Mouse (Mus musculus) embryonic facial prominence, embryonic 10.5 days (tissue): ENCODE data around the gene Slc35e2. TPM values are rescaled to one million over a fixed set of nuclear protein-coding genes. Genes with fewer than 3 reads are reported as not detected.

ENCODE experiments used
- DNase-seq: peaks from one replicate; pipeline ENCODE4 v3.0.0-alpha.2; 2017; ENCODE audit warnings: low spot score
- H3K27ac ChIP-seq: fragments of 300-500 bp; sonication (generic); replicated peaks from 2 replicates; pipeline ENCODE4 v1.5.1; 2016; ENCODE audit warnings: mild to moderate bottlenecking
- H3K27me3 ChIP-seq: fragments of 300-500 bp; sonication (generic); replicated peaks from 2 replicates; pipeline ENCODE4 v1.6.1; 2016; ENCODE audit warnings: low read depth, mild to moderate bottlenecking; ENCODE audit not compliant: poor library complexity, severe bottlenecking
- H3K36me3 ChIP-seq: fragments of 300-500 bp; sonication (generic); replicated peaks from 2 replicates; pipeline ENCODE4 v1.6.1; 2016; ENCODE audit warnings: mild to moderate bottlenecking, moderate library complexity
- H3K4me1 ChIP-seq: fragments of 300-500 bp; sonication (generic); 2 replicates; pipeline ENCODE4 v1.6.1; 2016
- H3K4me3 ChIP-seq: fragments of 300-500 bp; sonication (generic); 2 replicates; pipeline ENCODE4 v1.5.1; 2016; ENCODE audit warnings: mild to moderate bottlenecking, moderate library complexity
- H3K9me3 ChIP-seq: fragments of 300-500 bp; sonication (generic); 2 replicates; pipeline ENCODE4 v1.6.1; 2016; ENCODE audit warnings: mild to moderate bottlenecking
- WGBS: fragments of 180-500 bp; shearing (Covaris S2); methylation state at CpG from one replicate; pipeline ENCODE4 v1.1.7; 2016; 5-methylcytosine and 5-hydroxymethylcytosine counted together
- polyA plus RNA-seq: library from polyadenylated mRNA; unstranded; fragments of >200 nt; fragmentation: Nextera tagmentation; extraction: Ambion mirVana; gene quantifications from 2 replicates; pipeline ENCODE4 v1.2.1, GENCODE M21; 2016

The Slc35e2 gene
- polyA plus RNA-seq, 1 experiment from 2014 or later, result 13.5 TPM

DNA sequence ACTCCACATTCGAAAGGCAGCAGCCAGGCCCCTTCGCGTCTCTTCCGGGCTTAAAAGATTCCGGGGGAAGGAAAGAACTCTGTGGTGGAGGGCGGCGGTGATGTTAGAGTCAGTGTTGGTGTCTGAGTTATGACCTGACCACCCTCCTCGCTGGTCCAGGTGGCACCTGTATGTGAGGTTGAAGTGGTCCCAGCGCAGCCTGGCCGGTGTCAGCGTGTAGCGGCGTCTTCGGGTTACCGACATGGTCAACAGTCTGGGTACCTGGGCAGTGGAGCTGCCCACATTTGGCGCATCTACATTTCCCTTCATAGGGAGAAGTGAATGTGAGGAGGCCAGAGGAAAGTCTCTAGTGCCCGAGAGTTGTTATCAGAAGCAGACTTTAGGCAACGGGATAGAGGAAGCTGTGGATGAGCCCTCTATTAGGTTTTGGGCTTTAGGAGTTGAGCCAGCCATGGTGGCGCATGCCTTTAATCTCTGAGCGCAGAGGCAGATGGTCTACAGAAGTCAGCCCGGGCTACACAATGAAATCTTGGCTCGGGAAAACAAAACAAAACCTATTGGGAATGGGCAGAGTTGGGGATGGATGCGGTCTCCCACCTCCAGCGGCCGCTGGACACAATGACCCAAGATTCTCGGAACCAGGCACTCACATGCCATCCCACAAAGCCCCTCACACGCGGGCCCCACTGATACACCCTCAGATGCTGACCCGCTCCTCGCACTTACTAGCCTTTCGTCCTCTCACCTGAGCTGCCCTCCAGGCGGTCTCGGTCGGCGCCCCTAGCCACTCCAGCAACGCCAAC is 51.3 kb downstream of the Slc35e2 start:
- H3K9me3 ChIP-seq, result no peaks in the 10 kb centered on the region
- DNase-seq, result no peak
- H3K4me1 ChIP-seq, result peaks cover 44% of the 10 kb centered on the region
- peak overlapping the region; percentile 61 for H3K4me3 ChIP-seq
- WGBS, result 20% methylated on average over 36 of the region's 36 CpGs
- H3K27me3 ChIP-seq, result peaks cover 72% of the 10 kb centered on the region
- H3K27ac ChIP-seq, result peak overlapping the region; percentile 78
- H3K36me3 ChIP-seq, result peaks cover 59% of the 10 kb centered on the region

DNA sequence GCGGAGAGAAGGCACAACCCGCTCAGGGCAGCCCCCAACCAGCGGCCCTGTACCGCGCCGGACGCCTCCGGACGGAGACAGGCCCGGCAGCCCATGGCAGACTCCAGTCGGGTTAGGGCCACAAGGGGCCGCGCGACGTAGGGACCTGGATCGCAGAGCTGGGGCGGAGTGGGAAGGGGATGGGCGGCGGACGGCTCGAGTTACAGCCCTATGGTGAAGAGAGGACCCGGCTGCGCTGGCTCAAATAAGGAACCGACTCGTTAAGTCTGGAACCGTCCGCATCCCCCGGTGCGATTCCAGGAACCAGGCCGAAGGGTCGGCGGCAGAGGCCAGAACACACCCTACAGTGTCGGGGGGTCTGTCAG is 51.9 kb downstream of the Slc35e2 start, which contains the start of gene Mmp23:
TSS of gene Mmp23 (minus strand) at position 299 of the 365 bp plus-strand sequence.
- H3K9me3 ChIP-seq, result no peaks in the 10 kb centered on the region
- peaks cover 59% of the 10 kb centered on the region for H3K36me3 ChIP-seq
- under 1% methylated on average over 33 of the region's 33 CpGs for WGBS
- H3K27ac ChIP-seq, result peak within 1 kb of the TSS; percentile 78
- DNase-seq, result peak; percentile 84
- H3K4me3 ChIP-seq, result peak within 1 kb of the TSS; percentile 61
- H3K4me1 ChIP-seq, result peaks cover 44% of the 10 kb centered on the region
- peaks cover 72% of the 10 kb centered on the region for H3K27me3 ChIP-seq

DNA sequence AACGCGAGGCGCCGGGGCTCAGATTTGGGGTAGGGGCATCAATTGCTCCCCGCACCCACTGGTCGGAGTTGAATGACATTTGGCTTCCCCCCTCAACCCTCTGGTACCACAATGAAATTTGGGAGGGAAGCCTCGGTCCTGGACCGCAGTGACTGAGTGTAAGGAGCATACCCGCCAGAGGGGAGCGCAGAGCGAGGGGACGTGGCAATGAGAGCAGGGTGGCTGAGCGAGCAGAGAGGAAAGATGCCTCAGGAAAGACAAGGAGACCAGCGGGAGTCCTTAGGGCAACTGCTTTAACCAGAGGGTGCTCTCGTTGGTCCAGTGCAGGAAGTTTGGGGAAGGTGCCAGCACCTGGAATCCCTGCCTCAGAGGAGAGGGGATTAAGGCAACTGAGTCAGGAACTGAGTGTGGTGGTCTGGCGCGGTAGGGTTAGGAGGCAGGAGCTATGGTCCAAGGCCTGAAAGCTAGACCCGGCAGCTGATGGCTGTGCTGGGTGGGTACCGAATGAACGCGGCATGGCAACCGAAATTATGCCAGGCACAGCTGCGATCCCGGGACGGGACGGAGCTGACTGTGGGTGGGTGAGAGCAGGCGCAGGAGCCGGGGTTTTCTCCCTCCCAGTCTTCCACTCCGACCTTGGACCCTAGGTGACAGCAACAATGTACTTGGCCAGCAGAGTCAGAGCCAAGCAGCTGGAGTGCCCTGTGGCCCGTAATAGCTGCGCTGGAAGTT is 52.4 kb downstream of the Slc35e2 start:
- DNase-seq, result peak; percentile 63
- peak overlapping the region; percentile 78; the same call in 1 of the 2 replicates for H3K27ac ChIP-seq
- H3K36me3 ChIP-seq, result peaks cover 56% of the 10 kb centered on the region
- H3K9me3 ChIP-seq, result no peaks in the 10 kb centered on the region
- WGBS, result 3% methylated on average over 31 of the region's 31 CpGs
- H3K4me1 ChIP-seq, result peaks cover 44% of the 10 kb centered on the region
- peaks cover 72% of the 10 kb centered on the region for H3K27me3 ChIP-seq
- peak overlapping the region; percentile 61 for H3K4me3 ChIP-seq

DNA sequence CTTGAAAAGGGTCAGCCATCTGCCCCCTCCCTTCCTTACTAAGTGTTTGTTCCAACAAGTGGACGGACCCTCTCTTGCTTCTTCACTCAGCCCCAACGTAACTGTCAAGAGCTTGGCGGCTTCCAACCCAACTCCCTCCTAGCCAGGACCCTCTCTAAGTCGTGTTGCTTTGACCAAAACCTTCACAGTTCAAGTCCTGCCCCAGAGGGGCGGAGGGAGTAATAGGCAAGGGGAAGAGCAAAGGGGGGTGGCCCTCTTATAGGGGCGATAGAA is 52.9 kb downstream of the Slc35e2 start:
- Histone ChIP-seq H3K9me3 (no peaks in the 10 kb centered on the region), H3K4me3 (peak overlapping the region; percentile 61), H3K4me1 (peaks cover 44% of the 10 kb centered on the region), H3K27me3 (peaks cover 72% of the 10 kb centered on the region), H3K27ac (peak overlapping the region; percentile 58; the same call in 1 of the 2 replicates), H3K36me3 (peaks cover 56% of the 10 kb centered on the region)
- DNase-seq, result no peak
- WGBS, result 2% methylated on average over 6 of the region's 6 CpGs

DNA sequence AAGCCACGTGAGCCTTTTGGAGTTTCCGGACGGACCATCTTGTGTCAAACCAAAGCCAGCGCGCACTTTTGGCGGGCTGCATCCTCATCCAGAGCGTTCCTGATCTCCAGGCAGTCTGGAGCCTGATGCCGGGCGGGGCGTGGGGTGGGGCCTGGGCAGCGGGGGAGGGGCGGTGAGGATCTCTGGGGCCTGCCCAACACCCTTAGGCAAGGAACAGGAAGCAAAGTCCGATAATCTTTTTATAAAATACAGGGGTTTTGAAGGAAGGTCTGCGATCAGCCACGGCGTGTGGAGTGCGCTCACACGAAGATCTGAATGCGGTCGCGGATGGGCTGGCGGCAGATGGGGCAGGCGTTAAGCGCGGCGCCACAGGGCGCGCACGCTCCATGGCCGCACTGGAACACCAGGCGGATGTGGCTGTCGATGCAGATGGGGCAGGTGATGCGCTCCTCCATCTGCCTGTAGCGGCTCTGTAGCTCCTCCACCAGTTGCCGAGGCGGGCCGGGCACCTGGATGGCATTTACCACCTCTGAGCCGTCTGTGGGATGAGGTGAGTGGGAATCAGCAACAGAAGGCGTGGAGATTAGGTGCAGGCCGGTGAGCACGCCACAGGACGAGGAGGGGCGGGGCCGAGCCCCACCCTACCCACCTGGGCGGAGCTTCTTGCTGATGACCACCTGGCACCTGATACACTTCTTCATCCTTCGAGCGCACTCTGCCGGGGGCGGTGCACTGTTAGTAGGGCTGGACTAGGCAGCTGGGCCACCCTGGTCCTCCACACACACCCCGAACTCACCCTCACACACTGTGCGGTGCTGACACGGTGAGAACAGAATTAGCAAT is 53.5 kb downstream of the Slc35e2 start:
- H3K27me3 ChIP-seq, result peaks cover 72% of the 10 kb centered on the region

DNA sequence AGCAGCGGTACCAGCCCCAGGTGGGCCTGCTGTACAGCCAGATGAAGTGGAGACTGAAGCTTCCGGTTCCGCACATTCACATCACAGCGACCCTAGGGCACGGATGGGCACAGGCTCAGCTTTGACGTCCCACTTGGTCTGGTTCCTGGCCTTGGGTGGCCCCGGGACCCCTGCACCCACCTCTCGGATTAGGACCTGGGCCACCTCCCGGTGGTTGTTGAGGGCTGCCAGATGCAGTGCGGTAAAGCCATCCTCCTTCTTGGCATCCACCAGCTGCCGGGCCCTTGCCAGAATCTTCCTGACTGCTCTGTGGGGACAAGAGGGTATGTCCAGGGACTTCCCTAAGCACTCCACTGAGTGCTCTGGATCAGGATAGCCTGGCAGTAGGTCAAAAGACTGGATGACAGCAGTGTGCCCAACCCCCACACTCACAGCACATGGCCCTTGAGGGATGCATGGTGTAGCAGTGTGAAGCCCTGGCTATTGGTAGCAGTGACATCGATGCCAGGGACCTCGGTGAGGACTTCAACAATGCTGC is 55.1 kb downstream of the Slc35e2 start:
- peaks cover 61% of the 10 kb centered on the region for H3K27me3 ChIP-seq
- no peak for DNase-seq
- peaks cover 45% of the 10 kb centered on the region for H3K36me3 ChIP-seq
- H3K9me3 ChIP-seq, result no peaks in the 10 kb centered on the region
- no peak overlapping the region for H3K27ac ChIP-seq
- no peak overlapping the region for H3K4me3 ChIP-seq
- peaks cover 43% of the 10 kb centered on the region for H3K4me1 ChIP-seq
- WGBS, result 92% methylated on average over 13 of the region's 13 CpGs

More for the DNA sequence above, 53.5 kb downstream of the Slc35e2 start:
- H3K4me1 ChIP-seq, result peaks cover 44% of the 10 kb centered on the region
- H3K4me3 ChIP-seq, result peak overlapping the region; percentile 61
- H3K36me3 ChIP-seq, result peaks cover 52% of the 10 kb centered on the region
- H3K9me3 ChIP-seq, result no peaks in the 10 kb centered on the region
- peak; percentile 77 for DNase-seq
- H3K27ac ChIP-seq, result peak overlapping the region; percentile 58; the same call in 1 of the 2 replicates
- WGBS, result 1% methylated on average over 52 of the region's 52 CpGs

DNA sequence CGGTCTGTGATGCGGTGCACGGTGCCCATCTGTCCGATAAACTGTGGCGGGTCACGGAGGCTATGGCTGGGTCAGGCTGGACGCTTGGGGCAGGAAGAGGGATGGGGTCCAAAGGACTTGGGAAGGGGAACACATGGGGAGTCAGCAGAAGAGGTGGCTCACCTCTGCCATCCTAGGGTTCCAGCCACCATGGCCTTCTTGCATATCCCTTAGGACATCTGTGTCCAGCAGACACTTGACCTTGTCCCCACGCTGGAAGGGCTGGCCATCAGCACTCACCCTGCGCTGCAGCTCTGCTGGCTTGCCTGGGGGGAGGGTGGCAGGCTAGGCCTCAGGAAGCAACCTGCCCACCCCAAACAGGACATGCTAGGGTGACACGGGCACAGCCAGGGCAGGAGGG is 57.7 kb downstream of the Slc35e2 start:
- 93% methylated on average over 10 of the region's 10 CpGs for WGBS
- peaks cover 36% of the 10 kb centered on the region for H3K36me3 ChIP-seq
- H3K27ac ChIP-seq, result no peak overlapping the region
- no peak overlapping the region for H3K4me3 ChIP-seq
- peaks cover 34% of the 10 kb centered on the region for H3K27me3 ChIP-seq
- peaks cover 16% of the 10 kb centered on the region for H3K4me1 ChIP-seq
- DNase-seq, result no peak
- H3K9me3 ChIP-seq, result no peaks in the 10 kb centered on the region

DNA sequence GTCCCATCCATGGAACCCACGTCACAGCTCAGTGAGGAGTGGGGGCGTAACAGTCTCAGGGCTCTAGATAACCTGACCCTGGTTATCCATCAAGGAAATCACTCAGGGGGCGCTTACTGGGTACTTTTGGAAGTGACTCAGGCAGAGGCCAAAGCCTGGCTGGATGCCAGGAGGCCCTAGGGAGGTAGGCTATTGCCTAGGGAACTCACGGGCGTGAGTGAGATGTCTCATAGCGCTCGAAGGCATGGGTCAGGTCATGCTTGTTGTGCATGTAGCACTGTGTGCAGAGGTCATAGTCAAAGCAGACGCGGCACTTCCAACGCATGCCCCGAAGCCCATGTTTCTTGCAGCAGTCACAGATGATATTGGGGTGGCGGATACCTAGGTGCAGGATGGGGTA is 59.4 kb downstream of the Slc35e2 start:
- peaks cover 17% of the 10 kb centered on the region for H3K27me3 ChIP-seq
- no peak overlapping the region for H3K4me3 ChIP-seq
- H3K9me3 ChIP-seq, result no peaks in the 10 kb centered on the region
- H3K27ac ChIP-seq, result no peak overlapping the region
- no peaks in the 10 kb centered on the region for H3K4me1 ChIP-seq
- WGBS, result 94% methylated on average over 12 of the region's 12 CpGs
- no peak for DNase-seq
- peaks cover 47% of the 10 kb centered on the region for H3K36me3 ChIP-seq

DNA sequence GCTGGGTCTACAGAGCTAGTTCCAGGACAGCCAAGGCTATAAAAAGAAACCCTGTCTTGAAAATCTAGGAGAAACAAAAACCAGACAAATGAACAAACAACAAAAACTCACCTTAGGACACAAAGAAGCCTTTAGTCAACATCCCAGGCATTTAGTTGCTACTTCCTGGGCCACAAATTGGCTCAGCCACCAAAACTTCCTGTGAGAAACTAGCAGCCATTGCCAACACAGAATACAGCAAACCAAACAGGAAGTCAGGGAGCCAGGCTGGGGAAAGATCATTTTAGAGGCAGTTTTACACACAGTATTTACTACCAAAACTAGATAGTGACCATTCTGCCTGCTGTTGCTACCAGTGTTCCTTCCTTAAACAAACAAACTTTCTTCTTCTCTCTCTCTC is 65.7 kb downstream of the Slc35e2 start:
- no peak overlapping the region for H3K4me3 ChIP-seq
- DNase-seq, result no peak
- no peaks in the 10 kb centered on the region for H3K9me3 ChIP-seq
- peaks cover 12% of the 10 kb centered on the region for H3K4me1 ChIP-seq
- H3K27me3 ChIP-seq, result no peaks in the 10 kb centered on the region
- no peak overlapping the region for H3K27ac ChIP-seq
- peaks cover 12% of the 10 kb centered on the region; the same call in 1 of the 2 replicates for H3K36me3 ChIP-seq

DNA sequence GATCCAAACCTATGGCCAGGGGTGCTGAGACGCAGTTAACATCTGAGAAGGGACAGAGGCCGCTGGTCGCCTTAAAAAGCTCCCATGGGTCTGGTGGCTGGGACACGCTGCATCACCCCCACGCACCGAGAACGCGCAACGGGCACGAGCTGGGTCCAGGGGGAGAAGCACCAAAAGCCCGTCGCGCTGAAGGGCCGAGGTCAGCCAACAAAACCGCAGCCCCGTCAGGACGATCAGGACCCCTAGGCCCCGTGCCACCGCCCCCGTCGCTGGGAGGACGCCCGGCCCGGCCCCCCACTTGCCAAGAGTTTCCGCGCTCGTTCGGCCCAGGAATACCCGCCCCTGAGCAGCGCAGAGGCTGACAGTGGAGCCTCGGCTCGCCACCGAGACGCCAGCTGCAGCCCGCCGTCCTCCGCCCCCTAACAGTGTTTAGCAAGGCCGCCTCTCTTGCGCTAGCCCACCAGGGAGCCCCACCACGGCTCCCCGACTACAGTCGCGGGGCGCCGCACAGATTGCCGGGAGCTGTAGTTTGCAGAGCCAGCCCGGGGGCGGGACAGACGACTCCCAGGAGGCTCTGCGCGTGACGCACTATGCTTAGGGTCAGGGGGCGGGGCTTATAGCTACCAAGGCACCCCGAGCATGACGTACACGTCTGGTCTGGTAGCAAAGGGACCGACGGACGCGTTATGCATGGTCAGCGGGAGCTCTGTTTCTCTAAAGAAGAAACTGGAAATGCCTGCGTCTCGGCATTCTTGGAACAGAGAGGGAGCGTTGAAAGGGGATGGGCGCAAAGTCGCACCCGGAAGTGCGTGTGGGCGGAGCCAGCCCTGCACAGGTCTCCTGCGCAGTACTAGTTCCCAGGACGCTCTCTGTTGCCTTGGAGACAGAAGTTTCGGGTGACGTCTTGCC is 67.7 kb downstream of the Slc35e2 start, which contains the start of gene Mib2:
TSS of gene Mib2 (minus strand) at position 510 of the 909 bp plus-strand sequence.
- H3K27me3 ChIP-seq, result no peaks in the 10 kb centered on the region
- DNase-seq, result peak; percentile 98
- H3K36me3 ChIP-seq, result peaks cover 12% of the 10 kb centered on the region; the same call in 1 of the 2 replicates
- peak within 1 kb of the TSS; percentile 84 for H3K4me3 ChIP-seq
- under 1% methylated on average over 73 of the region's 73 CpGs for WGBS
- peaks cover 12% of the 10 kb centered on the region for H3K4me1 ChIP-seq
- peak within 1 kb of the TSS; percentile 86 for H3K27ac ChIP-seq
- H3K9me3 ChIP-seq, result no peaks in the 10 kb centered on the region

DNA sequence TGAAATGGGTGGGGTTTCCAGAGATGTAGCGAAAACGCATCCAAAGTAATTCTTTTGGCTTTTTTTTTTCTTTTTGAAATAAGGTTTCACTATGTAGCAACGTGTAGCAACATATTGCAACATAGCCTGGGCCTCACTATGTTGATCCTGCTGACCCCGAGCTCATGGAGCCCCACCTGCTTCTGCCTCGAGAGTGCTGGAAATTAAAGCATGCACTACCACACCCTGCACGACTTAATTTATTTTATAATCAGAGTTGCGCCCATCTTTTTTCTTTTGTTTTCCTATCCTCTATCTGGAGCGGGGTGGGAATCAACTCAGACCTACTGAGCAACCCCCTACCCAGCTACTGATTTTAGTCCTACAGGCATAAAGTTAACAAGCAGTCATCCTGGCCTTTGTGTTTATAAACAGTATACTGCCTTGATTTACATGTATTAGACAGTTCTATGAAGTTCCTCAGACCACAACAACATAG is 68.4 kb downstream of the Slc35e2 start:
- H3K27ac ChIP-seq, result no peak overlapping the region
- no peak for DNase-seq
- no peaks in the 10 kb centered on the region for H3K9me3 ChIP-seq
- WGBS, result 2% methylated on average over 8 of the region's 8 CpGs
- H3K36me3 ChIP-seq, result peaks cover 9% of the 10 kb centered on the region; the same call in 1 of the 2 replicates
- peaks cover 12% of the 10 kb centered on the region for H3K4me1 ChIP-seq
- peak overlapping the region; percentile 84 for H3K4me3 ChIP-seq
- H3K27me3 ChIP-seq, result no peaks in the 10 kb centered on the region
